8 mouse cellular contexts compared by ENCODE assay signal in the genomic region with DNA sequence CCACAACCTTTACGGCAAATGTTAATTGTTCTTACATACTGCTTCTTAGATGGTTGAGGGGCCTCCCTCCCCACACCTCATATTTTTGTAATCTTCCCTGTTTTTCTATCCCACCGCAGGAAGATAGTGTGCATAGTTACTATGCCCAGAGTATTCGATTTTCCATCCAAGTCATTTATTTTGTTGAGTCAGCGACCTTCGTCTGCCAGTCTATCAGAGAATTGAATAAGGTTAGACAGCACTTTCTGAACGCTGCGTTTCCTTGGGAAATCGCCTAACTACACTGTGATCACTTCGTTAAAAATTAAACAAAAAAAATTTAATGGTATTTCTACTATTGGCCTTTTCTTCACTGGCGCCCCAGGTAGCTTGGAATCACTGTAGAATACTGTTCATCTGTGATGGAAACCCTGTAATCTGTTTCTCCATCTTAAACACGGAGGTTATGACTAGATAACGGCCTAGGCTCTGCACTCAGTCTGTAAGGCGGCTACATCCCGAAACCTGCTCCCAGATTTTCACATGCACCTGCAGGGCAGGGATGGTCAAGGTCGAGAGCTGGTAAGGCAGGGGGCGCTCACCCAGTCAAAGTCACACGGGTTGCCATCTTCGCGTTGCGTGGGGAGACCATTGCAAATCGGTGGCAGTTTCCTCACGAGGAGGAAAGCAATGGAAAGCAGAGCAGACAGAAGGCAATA. TPM values are rescaled to one million over a fixed set of nuclear protein-coding genes. Genes with fewer than 3 reads are reported as not detected.
DNase-seq lines count a peak whose midpoint lies in the region; ATAC-seq and TF ChIP-seq lines count a peak whose summit lies in the region.

No protein-coding gene starts in this region.

- WGBS in heart, embryonic 16.5 days, result 8% methylated on average over 22 of the region's 22 CpGs

- peak overlapping the region; percentile 70 for H3K4me2 ChIP-seq in heart, embryonic 16.5 days (ENCODE audit: low read depth, low read length)

- TF ChIP-seq POLR2A in brain, embryonic 14.5 days (IDR thresholded peaks at IDR 0.05; ENCODE audit: borderline replicate concordance, extremely low read depth, insufficient read depth, insufficient read length, poor library complexity, severe bottlenecking), result no peak

- peak; percentile 66 for TF ChIP-seq CTCF in layer of hippocampus, adult 2 months (conservative IDR thresholded peaks at IDR 0.05)
- TF ChIP-seq CTCF in brain, embryonic 14.5 days (IDR thresholded peaks at IDR 0.05; ENCODE audit: borderline replicate concordance, extremely low read depth, insufficient read depth, insufficient read length), result peak; percentile 37; the same call in 1 of the 2 replicates

- peak overlapping the region; percentile 97 for H3K4me3 ChIP-seq in layer of hippocampus, adult 2 months
- peak overlapping the region; percentile 84 for H3K4me3 ChIP-seq in heart, embryonic 16.5 days (ENCODE audit: low read length)

- H3K4me1 ChIP-seq in heart, embryonic 16.5 days (ENCODE audit: control insufficient read depth, insufficient read depth, low read length), result peaks cover 17% of the 10 kb centered on the region

- DNase-seq in layer of hippocampus, adult 2 months (ENCODE audit: low spot score in 2 of 2), result peak in 1 of 2 experiments; percentile 55
- DNase-seq in layer of hippocampus, postnatal 14 days (ENCODE audit: low spot score in 2 of 2), result no peak
- no peak for DNase-seq in brain, embryonic 14.5 days (ENCODE audit: low read depth)
- no peak for DNase-seq in urinary bladder, postnatal 14 days (ENCODE audit: low spot score)
- DNase-seq in adrenal gland, postnatal 10 days, result no peak
- no peak for DNase-seq in adrenal gland, postnatal 25 days

- H3K9ac ChIP-seq in heart, embryonic 16.5 days (ENCODE audit: low read length), result peak overlapping the region; percentile 75

- no peaks in the 10 kb centered on the region for H3K27me3 ChIP-seq in heart, embryonic 16.5 days (ENCODE audit: control insufficient read depth, insufficient read depth, low read length)

- peak overlapping the region; percentile 90 for H3K27ac ChIP-seq in layer of hippocampus, adult 2 months
- H3K27ac ChIP-seq in heart, embryonic 16.5 days (ENCODE audit: low read length), result peak overlapping the region; percentile 72

- H3K9me3 ChIP-seq in heart, embryonic 16.5 days (replicated peaks; ENCODE audit: control insufficient read depth, low read length), result no peaks in the 10 kb centered on the region

- H3K36me3 ChIP-seq in heart, embryonic 16.5 days (ENCODE audit: control insufficient read depth, insufficient read depth), result peaks cover 27% of the 10 kb centered on the region

- peak; percentile 57 for ATAC-seq in heart, embryonic 16.5 days (replicated peaks; ENCODE audit: extremely low read depth, insufficient read depth, low FRiP score)
- ATAC-seq in megakaryocyte progenitor cell, adult 5-6 weeks (replicated peaks; ENCODE audit: poor library complexity), result peak; percentile 45

RNA-seq across cellular contexts. Expression of a gene that starts 0.4 kb away (rescaled TPM):
- 1 to 10 TPM; 3.3 to 9.9 TPM for total RNA-seq in layer of hippocampus, adult 2 months (2021)
- 1 to 10 TPM; 2.9 to 9.8 TPM for total RNA-seq in layer of hippocampus, postnatal 14 days (2021)
- 0.03 TPM in 1 of 2 replicates, not detected in the other for polyA plus RNA-seq in brain, embryonic 14.5 days (2012; rRNA removed)
- polyA plus RNA-seq in heart, embryonic 16.5 days (2015; fragmentation: Nextera tagmentation; extraction: Ambion mirVana), result not detected in 2 replicates
- total RNA-seq in megakaryocyte progenitor cell, adult 5-6 weeks (2015), result not detected in 2 replicates
- 0.44 TPM in 1 of 2 replicates, not detected in the other for total RNA-seq in megakaryocyte progenitor cell, adult 5-6 weeks (2017)
- total RNA-seq in adrenal gland, postnatal 10 days (2021), result not detected
- total RNA-seq in adrenal gland, postnatal 25 days (2021), result not detected in 2 replicates

RNA-seq across cellular contexts. Expression of a gene that starts 0.8 kb away (rescaled TPM):
- 10 to 100 TPM; 31.4 to 31.8 TPM for total RNA-seq in layer of hippocampus, adult 2 months (2021)
- total RNA-seq in layer of hippocampus, postnatal 14 days (2021), result 10 to 100 TPM; 31.4 to 32.0 TPM
- polyA plus RNA-seq in brain, embryonic 14.5 days (2012; rRNA removed), result 33.6 and 40.1 TPM in 2 replicates
- polyA plus RNA-seq in heart, embryonic 16.5 days (2015; fragmentation: Nextera tagmentation; extraction: Ambion mirVana), result 21.4 and 23.0 TPM in 2 replicates
- total RNA-seq in megakaryocyte progenitor cell, adult 5-6 weeks (2015), result 30.8 and 40.2 TPM in 2 replicates
- 21.4 and 26.4 TPM in 2 replicates for total RNA-seq in megakaryocyte progenitor cell, adult 5-6 weeks (2017)
- total RNA-seq in adrenal gland, postnatal 10 days (2021), result 10 to 100 TPM; 18.3 to 19.5 TPM
- 23.0 and 26.8 TPM in 2 replicates for total RNA-seq in adrenal gland, postnatal 25 days (2021)

RNA-seq across cellular contexts. Expression of a gene that starts 1.5 kb away (rescaled TPM):
- total RNA-seq in layer of hippocampus, adult 2 months (2021), result 100 to 1,000 TPM; 231 to 240 TPM
- 100 to 1,000 TPM; 195 to 204 TPM for total RNA-seq in layer of hippocampus, postnatal 14 days (2021)
- polyA plus RNA-seq in brain, embryonic 14.5 days (2012; rRNA removed), result 129 and 170 TPM in 2 replicates
- polyA plus RNA-seq in heart, embryonic 16.5 days (2015; fragmentation: Nextera tagmentation; extraction: Ambion mirVana), result 180 and 182 TPM in 2 replicates
- total RNA-seq in megakaryocyte progenitor cell, adult 5-6 weeks (2015), result 75.6 and 78.6 TPM in 2 replicates
- 48.1 and 51.0 TPM in 2 replicates for total RNA-seq in megakaryocyte progenitor cell, adult 5-6 weeks (2017)
- 100 to 1,000 TPM in 1 of 2 experiments, 10 to 100 TPM in 1; 92.0 to 107 TPM for total RNA-seq in adrenal gland, postnatal 10 days (2021)
- total RNA-seq in adrenal gland, postnatal 25 days (2021), result 137 and 147 TPM in 2 replicates

RNA-seq across cellular contexts. Expression of a gene that starts 6.8 kb away (rescaled TPM):
- total RNA-seq in layer of hippocampus, adult 2 months (2021), result 10 to 100 TPM; 21.7 to 26.3 TPM
- total RNA-seq in layer of hippocampus, postnatal 14 days (2021), result 10 to 100 TPM; 41.7 to 46.8 TPM
- polyA plus RNA-seq in brain, embryonic 14.5 days (2012; rRNA removed), result 193 and 319 TPM in 2 replicates
- 187 and 195 TPM in 2 replicates for polyA plus RNA-seq in heart, embryonic 16.5 days (2015; fragmentation: Nextera tagmentation; extraction: Ambion mirVana)
- 251 and 263 TPM in 2 replicates for total RNA-seq in megakaryocyte progenitor cell, adult 5-6 weeks (2015)
- total RNA-seq in megakaryocyte progenitor cell, adult 5-6 weeks (2017), result 122 and 127 TPM in 2 replicates
- total RNA-seq in adrenal gland, postnatal 10 days (2021), result 10 to 100 TPM; 55.4 to 67.6 TPM
- total RNA-seq in adrenal gland, postnatal 25 days (2021), result 36.4 and 54.0 TPM in 2 replicates

RNA-seq across cellular contexts. Expression of a gene that starts 18.5 kb away (rescaled TPM):
- total RNA-seq in layer of hippocampus, adult 2 months (2021), result not detected
- total RNA-seq in layer of hippocampus, postnatal 14 days (2021), result not detected
- not detected in 2 replicates for polyA plus RNA-seq in brain, embryonic 14.5 days (2012; rRNA removed)
- polyA plus RNA-seq in heart, embryonic 16.5 days (2015; fragmentation: Nextera tagmentation; extraction: Ambion mirVana), result 0.13 and 0.19 TPM in 2 replicates
- not detected in 2 replicates for total RNA-seq in megakaryocyte progenitor cell, adult 5-6 weeks (2015)
- not detected in 2 replicates for total RNA-seq in megakaryocyte progenitor cell, adult 5-6 weeks (2017)
- total RNA-seq in adrenal gland, postnatal 10 days (2021), result under 1 TPM in 1 of 2 experiments, not detected in 1; 0.15 TPM
- total RNA-seq in adrenal gland, postnatal 25 days (2021), result 0.18 and 0.38 TPM in 2 replicates
